Mouse (Mus musculus) mouse trophoblast stem cell (cell line): ENCODE measurements around the gene Ubtd2.

ENCODE experiments used
- in situ Hi-C, 2 experiments: fragments of 300-500 bp; cut with MseI, MboI; formaldehyde crosslinking; loops; 2 replicates in 1 of 2; 3 replicates in 1 of 2; pipeline ENCODE4 v1.15.1; 2025

Ubtd2 gene

DNA sequence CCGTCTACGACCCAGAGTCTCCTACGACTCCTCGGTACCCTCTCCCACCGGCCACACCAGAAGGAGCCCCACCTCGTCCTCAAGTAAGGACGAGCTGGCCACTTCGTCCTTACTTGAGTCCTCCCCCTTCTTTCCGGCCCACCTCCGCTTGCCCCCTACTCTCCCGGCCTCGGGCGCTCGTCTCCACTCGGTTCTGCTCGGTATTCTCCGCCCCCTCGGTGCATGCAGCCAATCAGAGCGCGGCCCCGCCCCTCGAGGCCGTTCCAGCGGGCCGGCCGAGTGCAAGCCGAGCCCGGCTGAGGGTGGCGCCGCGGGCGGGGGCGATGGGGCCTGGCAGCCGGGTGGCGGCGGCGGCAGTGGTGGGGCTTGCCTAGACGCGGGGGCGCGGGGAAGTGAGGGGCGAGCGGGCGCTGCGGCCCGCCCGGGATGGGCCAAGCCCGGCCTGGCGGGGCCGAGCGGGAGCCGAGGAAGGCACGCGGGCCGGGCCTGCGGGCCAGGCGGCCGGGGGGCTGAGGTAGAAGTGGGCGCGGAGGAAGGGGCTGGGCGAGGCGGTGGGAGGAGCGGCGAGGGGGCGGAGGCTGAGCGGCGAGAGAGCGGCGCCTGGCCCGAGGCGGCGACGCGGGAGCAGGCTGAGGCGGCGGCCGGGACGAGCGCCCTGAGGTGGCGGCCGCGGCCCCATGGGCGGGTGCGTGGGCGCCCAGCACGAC is at the start of gene Ubtd2:
Gene Ubtd2, plus strand, starts transcription at position 571 of the 707 bp plus-strand sequence.
- in situ Hi-C loops, result no loop called here

DNA sequence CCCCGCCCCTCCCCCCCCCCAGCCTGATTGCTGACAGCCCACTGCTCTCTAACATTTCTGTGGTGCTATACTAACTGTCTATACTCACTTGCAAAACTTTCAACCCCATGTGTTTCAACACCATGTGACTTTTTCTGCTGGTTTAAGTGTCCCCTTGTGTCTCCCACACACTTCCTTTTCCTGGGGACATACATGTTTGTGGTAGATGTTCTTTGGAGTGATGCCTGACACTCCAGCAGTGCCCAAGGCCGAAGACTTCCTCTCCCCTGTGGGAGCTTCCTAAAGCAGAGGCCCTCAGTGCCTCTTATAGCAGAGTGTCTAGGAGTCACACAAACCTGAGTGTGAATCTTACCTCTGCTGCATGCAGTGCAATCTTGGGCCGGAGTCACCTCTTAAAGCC is 47.3 kb upstream of the Ubtd2 start:
- in situ Hi-C loops, result no loop called here

DNA sequence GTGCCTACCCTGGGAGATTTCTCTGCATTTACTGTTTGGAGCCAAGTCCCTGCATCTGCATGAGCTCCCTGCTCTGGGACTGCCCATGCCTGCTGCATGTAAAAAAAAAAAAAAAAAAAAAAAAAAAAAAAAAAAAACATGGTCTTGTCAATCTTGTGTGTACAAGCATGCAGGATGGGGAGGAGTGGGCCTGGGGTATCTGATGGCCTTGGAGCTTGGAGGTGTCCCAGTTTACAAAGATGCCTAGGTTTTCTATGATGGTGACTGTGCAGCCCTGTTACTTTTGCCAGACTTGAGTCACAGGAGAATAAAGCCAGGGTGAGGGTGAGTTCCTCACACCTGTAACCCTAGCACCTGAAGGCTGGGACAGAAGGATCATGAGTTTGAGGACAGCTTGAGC is 46.1 kb upstream of the Ubtd2 start:
- in situ Hi-C loops, result no loop called here

DNA sequence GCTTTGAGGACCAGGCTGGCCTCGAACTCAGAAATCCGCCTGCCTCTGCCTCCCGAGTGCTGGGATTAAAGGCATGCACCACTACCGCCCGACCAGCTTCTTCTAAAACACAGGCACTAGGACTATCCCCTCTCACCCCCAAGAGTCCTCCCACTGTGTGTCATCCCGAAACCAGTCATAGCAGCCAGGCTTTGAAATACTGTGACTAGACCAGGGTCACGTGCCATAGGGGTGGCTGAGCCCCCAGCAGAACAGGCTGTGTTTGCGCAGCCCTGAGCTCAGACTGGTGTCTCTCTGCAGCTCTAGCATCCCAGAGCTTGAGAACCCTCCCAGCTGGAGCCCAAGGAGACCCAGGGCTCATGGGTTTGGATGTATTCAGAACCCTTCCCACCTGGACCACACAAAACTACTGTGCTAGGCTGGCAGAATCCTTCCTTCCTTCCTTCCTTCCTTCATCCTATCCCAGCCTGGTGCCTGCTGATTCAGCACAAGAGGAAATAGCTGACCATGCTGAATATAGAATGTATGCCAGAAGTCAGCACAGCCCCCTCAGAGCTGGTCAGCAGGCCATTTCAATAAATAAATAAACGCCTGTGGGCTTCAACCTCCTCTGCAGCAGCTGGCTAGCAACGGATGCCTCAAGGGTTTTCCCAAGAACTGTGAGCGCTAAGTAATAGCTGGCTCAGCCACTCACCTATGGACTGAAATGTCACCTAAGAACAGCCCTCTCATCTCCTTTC is 45.2 kb upstream of the Ubtd2 start:
- in situ Hi-C loops, result no loop called here

DNA sequence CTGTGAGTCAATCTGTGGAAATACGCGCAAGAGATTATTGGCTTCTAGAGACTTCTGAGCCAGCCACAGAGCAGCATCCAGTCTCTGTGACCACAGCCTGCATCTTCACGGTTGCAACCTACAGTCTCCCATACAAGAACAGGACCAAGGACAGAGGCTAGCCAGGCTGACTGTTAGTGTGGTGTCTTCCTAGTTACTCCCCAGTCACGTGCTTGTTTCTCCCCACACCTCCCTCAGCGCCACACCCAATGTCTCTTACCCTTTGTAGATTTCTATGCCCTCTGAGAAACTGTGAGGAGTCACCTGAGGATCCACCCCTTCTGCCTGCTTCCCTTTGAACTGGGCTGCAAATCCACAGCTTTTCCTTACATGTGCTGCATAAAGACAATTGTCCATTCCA is 35.2 kb upstream of the Ubtd2 start:
- in situ Hi-C loops, result no loop called here

GRCm38 (mm10) chr11:32423311-32423710 is 31.9 kb upstream of the Ubtd2 start:
- in situ Hi-C loops, result no loop called here

GRCm38 (mm10) chr11:32424600-32424999 is 30.6 kb upstream of the Ubtd2 start:
- in situ Hi-C loops, result no loop called here

GRCm38 (mm10) chr11:32425043-32425658 is 30.0 kb upstream of the Ubtd2 start:
- in situ Hi-C loops, result no loop called here

DNA sequence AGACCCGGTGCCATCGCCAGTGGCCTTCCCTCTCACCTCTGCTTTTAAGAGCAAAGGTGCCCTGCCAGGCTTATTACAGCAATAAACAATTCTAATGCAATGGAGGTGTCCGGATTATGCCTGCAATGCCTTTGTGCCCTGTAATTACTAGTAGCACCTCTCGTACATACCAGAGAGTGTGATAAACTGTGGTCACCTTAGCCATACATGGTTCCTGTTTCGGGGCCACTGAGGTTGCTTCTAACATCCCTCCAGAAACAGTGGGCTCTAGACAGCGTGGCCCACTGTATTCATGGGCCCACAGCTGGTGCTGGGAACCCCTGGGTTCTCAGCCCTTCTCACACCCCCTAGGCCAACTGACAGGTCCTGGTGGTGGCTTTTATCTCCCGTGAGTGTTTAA is 27.6 kb upstream of the Ubtd2 start:
- in situ Hi-C loops, result no loop called here

- in situ Hi-C loops, result no loop called here
Observed at GRCm38 (mm10) chr11:32435410-32436060, 19.6 kb upstream of the Ubtd2 start.

DNA sequence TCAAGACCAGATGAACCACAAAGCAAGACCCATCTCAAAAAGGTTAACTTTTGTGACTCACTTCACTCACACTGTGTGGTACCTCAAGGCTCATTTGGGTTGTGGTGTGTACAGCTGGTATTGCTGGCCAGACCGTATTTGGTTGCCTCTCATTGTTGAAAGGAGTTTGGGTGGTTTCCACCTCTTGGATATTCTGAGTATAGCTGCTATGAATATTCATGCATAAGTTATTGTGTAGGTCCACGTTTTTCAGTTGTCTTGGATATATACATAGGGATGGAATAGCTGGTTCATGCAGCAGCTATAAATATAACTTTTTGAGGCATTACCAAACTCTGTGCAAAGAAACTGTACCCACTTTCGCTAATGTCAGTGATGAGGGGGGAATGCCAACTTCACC is 12.6 kb upstream of the Ubtd2 start:
- in situ Hi-C loops, result no loop called here

- in situ Hi-C loops, result no loop called here
Observed at GRCm38 (mm10) chr11:32444266-32444665, 10.9 kb upstream of the Ubtd2 start.

DNA sequence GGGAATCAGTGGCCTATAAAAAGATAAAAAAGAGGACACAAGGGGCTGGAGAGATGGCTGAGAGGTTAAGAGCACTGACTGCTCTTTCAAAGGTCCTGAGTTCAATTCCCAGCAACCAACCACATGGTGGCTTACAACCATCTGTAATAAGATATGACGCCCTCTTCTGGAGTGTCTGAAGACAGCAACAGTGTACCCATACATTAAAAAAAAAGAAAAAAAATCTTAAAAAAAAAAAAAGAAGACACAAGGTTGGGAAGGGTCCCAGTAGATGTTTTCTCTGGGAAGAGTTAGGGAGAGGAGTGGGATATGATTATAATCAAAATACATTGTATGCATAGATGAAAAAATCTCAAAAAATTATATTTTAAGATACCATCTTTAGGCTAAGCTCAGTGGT is 10.0 kb upstream of the Ubtd2 start:
- in situ Hi-C loops, result no loop called here

- in situ Hi-C loops, result no loop called here
Observed at GRCm38 (mm10) chr11:32445637-32446226, 9.4 kb upstream of the Ubtd2 start.

DNA sequence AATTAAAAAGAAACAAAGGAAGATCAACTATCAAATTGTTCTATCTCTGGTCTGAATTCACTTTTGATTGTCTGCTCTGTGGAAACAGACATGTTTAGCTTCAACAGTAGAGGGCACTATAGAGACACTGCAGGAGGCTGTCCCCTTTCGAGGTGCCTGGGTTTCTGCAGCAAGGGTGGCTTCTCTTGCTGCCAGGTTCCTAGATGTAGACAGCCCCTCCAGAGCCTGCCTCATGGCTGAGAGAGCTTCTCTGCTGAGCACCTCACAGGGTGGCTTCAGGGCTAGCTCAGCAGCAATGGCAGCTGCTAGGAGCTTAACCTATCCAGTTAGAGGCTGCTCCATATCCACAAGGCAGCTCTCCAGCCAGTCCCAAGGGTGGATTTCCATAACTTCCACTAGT is 5.0 kb upstream of the Ubtd2 start:
- in situ Hi-C loops, result no loop called here

DNA sequence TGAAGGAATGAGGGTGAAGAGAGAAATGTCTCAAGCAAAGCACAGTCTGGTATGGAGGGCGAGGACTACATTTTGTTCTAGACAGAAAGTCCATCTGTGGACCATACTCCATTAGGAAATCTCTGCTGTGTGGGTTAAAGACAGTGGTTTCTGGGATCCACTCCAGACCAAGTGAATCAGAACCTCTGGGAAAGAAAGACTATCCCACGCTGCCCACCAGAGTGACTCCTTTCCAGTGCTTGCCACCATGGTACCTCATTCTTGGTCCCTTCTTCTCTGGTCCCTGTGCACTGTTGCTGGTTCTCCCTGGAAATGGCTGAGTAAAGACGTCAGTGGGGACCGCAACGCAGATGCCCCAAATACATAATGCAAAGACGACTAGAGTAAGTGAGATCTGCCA is 3.9 kb upstream of the Ubtd2 start:
- in situ Hi-C loops, result no loop called here

DNA sequence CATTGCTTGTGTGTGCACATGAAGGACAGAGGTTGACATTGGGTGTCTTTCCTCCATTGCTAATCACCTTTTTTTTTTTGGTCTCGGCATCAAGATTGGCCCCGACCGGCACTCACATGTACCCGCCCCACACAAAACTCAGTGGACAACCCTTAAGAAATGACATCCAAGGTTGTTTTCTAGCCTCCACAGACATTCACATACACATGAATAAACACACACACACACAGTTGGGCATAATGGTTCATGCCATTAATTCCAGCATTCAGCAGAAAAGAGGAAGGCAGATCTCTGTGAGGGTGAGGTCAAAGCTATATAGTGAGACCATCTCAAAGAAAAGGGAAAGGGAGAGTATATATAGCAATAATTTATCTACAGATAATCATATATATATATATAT is 2.4 kb upstream of the Ubtd2 start:
- in situ Hi-C loops, result no loop called here

- in situ Hi-C loops, result no loop called here
Observed at GRCm38 (mm10) chr11:32453353-32453915, 1.7 kb upstream of the Ubtd2 start.

DNA sequence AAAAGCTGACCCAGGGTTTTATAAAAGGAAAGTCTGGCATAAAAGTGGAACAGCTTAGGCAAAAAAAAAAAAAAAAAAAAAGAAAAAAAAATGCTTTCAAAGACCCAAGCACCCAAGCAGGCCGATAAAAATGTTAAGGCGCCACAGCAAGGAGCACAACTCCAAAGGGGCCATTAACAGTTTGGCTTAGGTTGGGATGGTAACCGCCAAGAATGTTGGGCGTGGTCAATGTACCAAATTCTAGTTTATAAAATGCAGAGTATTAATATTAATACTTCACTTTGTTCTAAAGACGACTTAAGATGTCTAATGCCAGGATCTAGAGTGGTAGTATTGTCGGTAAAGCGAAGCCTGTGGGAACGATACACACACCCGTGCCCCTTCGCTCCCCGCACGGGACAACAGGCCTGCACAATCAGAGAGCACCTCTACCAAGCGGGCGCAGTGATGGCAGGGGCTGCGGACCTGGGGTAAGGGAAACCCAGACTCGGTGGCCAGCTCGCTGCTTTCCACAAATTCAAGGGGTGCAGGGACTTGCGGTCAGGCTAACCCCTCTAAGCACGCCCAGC is 855 bp upstream of the Ubtd2 start:
- in situ Hi-C loops, result no loop called here

DNA sequence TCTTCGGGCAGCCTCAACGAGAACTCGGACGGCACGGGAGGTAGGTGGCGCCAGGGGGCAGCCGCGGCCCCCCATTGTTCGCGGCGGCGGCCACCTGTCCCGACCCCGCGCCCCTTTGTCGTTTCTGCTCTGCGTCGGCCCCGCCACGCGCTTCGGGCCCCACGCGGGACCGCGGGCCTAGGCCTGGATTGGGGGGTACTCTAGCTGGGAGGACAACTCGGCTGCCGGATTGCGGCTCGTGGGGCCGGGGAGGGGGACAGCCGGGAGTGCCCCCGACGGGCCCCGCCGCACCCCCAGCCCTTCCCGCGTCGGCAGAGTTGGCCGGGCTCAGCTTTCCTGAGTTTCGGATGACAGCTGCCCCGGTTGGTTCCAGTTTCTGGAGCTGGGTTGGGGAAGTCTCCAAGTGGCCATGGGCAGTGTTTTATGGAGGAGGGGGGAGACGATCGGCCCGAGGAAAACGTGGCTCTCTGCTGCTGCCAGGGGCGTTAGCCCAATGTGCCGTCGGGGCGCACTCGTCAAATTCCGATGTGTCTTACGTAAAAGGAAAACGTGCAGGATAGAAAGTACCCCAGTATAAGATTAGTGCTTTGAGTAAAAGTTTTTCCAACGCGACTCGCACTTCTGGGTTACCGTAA is 454 bp downstream of the Ubtd2 start:
- in situ Hi-C loops, result no loop called here

- in situ Hi-C loops, result no loop called here
Observed at GRCm38 (mm10) chr11:32456356-32456755, 1.2 kb downstream of the Ubtd2 start.
